Mouse (Mus musculus): ENCODE measurements around the gene Tmem192. TPM values are rescaled to one million over a fixed set of nuclear protein-coding genes. Genes with fewer than 3 reads are reported as not detected.

Tmem192 gene
- total RNA-seq, 1 experiment, result 13.1 TPM

DNA sequence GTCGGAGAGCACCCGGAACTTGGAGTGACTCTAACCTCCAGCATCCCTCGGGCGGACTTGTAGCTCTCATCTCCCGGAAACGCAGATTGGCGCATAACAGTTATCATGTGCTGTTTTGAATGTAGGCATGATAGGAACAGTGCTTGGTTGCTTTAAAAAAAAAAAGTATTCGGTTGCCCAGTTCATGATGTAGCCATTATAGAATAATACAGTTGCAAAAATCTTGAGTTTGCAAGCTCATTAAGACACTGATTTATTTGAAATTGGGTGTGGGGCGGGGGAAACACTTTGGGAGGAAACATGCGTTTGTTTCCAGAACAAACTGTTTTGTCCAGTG, 681 bp downstream of the Tmem192 start:
- Histone ChIP-seq H3K9ac (ENCODE audit: insufficient read depth, low read depth, low read length, poor library complexity, severe bottlenecking) (peak overlapping the region; percentile 87), H3K36me3 (ENCODE audit: control insufficient read depth, insufficient read depth, low read length, poor library complexity, severe bottlenecking) (no peaks in the 10 kb centered on the region), H3K27ac (ENCODE audit: insufficient read depth, low read depth, low read length, poor library complexity, severe bottlenecking) (no peak overlapping the region), H3K4me1 (ENCODE audit: control insufficient read depth in 2 of 2, insufficient read depth in 2 of 2, low read length in 2 of 2, poor library complexity in 1 of 2) (peaks cover 2 to 7% of the 10 kb centered on the region in 2 experiments; a peak in 2 of 4 replicates), H3K4me3 (ENCODE audit: insufficient read depth in 1 of 2, low read depth in 1 of 2, low read length in 2 of 2, poor library complexity in 1 of 2, severe bottlenecking in 1 of 2) (peak overlapping the region; percentile 83 to 92), H3K9me3 (ENCODE audit: control insufficient read depth, insufficient read depth, low read depth, low read length) (no peaks in the 10 kb centered on the region)
- TF ChIP-seq ZC3H11A (IDR thresholded peaks at IDR 0.05; ENCODE audit: borderline replicate concordance, low read depth, low read length) (no peak), CHD2 (IDR thresholded peaks at IDR 0.05; ENCODE audit: low read depth, low read length) (no peak), MAFK (IDR thresholded peaks at IDR 0.05; ENCODE audit: insufficient read depth, low read depth, low read length) (no peak), HCFC1 (IDR thresholded peaks at IDR 0.05; ENCODE audit: borderline replicate concordance, insufficient read depth, low read length) (no peak), ZNF384 (IDR thresholded peaks at IDR 0.05; ENCODE audit: low read depth, low read length) (no peak)
- no peak for DNase-seq (ENCODE audit: low read depth, low spot score)
- in situ Hi-C loops (cut with MboI; ENCODE audit: low sequenced_read_pairs in 2 of 2, unreplicated experiment in 2 of 2), result loop anchor here in 1 of 2 experiments (10.0 kb wide), 1 partner anchor 333 kb away; no protein-coding TSS in a partner anchor

DNA sequence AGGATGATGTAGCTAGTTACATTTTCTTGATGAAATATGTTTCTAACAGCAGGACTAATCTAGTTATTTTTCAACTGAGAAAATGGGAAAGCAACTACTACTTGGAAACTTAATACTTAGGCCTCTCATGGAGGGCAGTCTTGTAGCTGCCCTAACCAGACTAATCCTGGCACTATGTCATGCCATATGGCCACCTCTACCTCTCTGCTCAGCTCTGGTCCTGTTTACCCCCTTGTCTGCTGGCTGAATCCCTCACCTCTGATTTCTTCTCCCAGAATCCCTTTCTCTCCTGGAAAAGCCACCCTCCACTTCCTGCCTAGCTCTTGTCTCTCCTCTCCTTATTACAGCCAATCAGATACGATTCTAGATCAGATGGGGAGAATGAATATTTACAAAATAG, 1.4 kb downstream of the Tmem192 start:
- TF ChIP-seq MAFK (IDR thresholded peaks at IDR 0.05; ENCODE audit: insufficient read depth, low read depth, low read length) (no peak), ZC3H11A (IDR thresholded peaks at IDR 0.05; ENCODE audit: borderline replicate concordance, low read depth, low read length) (no peak), CHD2 (IDR thresholded peaks at IDR 0.05; ENCODE audit: low read depth, low read length) (no peak), HCFC1 (IDR thresholded peaks at IDR 0.05; ENCODE audit: borderline replicate concordance, insufficient read depth, low read length) (no peak), ZNF384 (IDR thresholded peaks at IDR 0.05; ENCODE audit: low read depth, low read length) (no peak)
- no peaks in the 10 kb centered on the region for H3K9me3 ChIP-seq (ENCODE audit: control insufficient read depth, insufficient read depth, low read depth, low read length)
- no peak for DNase-seq (ENCODE audit: low read depth, low spot score)
- H3K36me3 ChIP-seq (ENCODE audit: control insufficient read depth, insufficient read depth, low read length, poor library complexity, severe bottlenecking), result no peaks in the 10 kb centered on the region
- no peak overlapping the region for H3K27ac ChIP-seq (ENCODE audit: insufficient read depth, low read depth, low read length, poor library complexity, severe bottlenecking)
- H3K4me1 ChIP-seq (ENCODE audit: control insufficient read depth in 2 of 2, insufficient read depth in 2 of 2, low read length in 2 of 2, poor library complexity in 1 of 2), result peaks cover 2 to 7% of the 10 kb centered on the region in 2 experiments; a peak in 2 of 4 replicates
- no peak overlapping the region for H3K4me3 ChIP-seq (ENCODE audit: insufficient read depth in 1 of 2, low read depth in 1 of 2, low read length in 2 of 2, poor library complexity in 1 of 2, severe bottlenecking in 1 of 2)
- no peak overlapping the region for H3K9ac ChIP-seq (ENCODE audit: insufficient read depth, low read depth, low read length, poor library complexity, severe bottlenecking)
- in situ Hi-C loops (cut with MboI; ENCODE audit: low sequenced_read_pairs in 2 of 2, unreplicated experiment in 2 of 2), result loop anchor here in 1 of 2 experiments (10.0 kb wide), 1 partner anchor 334 kb away; no protein-coding TSS in a partner anchor

DNA sequence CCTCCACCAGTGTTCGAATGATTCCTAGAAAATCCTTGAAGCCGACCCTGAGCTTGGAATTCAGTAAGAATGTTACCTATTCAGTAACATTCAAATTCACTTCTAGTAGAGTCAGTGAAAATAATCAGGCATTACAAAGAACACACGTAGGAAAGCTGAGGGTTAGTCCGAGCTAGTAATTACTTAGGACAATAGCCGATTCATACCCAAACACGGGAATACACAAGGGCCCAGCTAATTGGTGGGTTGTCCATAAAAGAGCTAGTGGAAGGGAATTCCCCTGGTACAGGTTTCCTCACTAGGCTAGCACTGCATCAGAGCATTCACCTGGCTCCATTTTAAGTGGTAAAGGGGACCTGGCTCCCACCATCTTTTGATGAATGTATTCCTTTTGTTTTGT, 5.1 kb downstream of the Tmem192 start:
- Histone ChIP-seq H3K36me3 (ENCODE audit: control insufficient read depth, insufficient read depth, low read length, poor library complexity, severe bottlenecking) (no peaks in the 10 kb centered on the region), H3K27ac (ENCODE audit: insufficient read depth, low read depth, low read length, poor library complexity, severe bottlenecking) (no peak overlapping the region), H3K9me3 (ENCODE audit: control insufficient read depth, insufficient read depth, low read depth, low read length) (no peaks in the 10 kb centered on the region), H3K4me3 (ENCODE audit: insufficient read depth in 1 of 2, low read depth in 1 of 2, low read length in 2 of 2, poor library complexity in 1 of 2, severe bottlenecking in 1 of 2) (no peak overlapping the region), H3K4me1 (ENCODE audit: control insufficient read depth in 2 of 2, insufficient read depth in 2 of 2, low read length in 2 of 2, poor library complexity in 1 of 2) (peaks cover 0 to 5% of the 10 kb centered on the region in 2 experiments; a peak in 1 of 4 replicates), H3K9ac (ENCODE audit: insufficient read depth, low read depth, low read length, poor library complexity, severe bottlenecking) (no peak overlapping the region)
- TF ChIP-seq ZC3H11A (IDR thresholded peaks at IDR 0.05; ENCODE audit: borderline replicate concordance, low read depth, low read length), result no peak
- TF ChIP-seq HCFC1 (IDR thresholded peaks at IDR 0.05; ENCODE audit: borderline replicate concordance, insufficient read depth, low read length), result no peak
- no peak for TF ChIP-seq CHD2 (IDR thresholded peaks at IDR 0.05; ENCODE audit: low read depth, low read length)
- no peak for TF ChIP-seq MAFK (IDR thresholded peaks at IDR 0.05; ENCODE audit: insufficient read depth, low read depth, low read length)
- no peak for TF ChIP-seq ZNF384 (IDR thresholded peaks at IDR 0.05; ENCODE audit: low read depth, low read length)
- DNase-seq (ENCODE audit: low read depth, low spot score), result no peak
- in situ Hi-C loops (cut with MboI; ENCODE audit: low sequenced_read_pairs in 2 of 2, unreplicated experiment in 2 of 2), result no loop called here

DNA sequence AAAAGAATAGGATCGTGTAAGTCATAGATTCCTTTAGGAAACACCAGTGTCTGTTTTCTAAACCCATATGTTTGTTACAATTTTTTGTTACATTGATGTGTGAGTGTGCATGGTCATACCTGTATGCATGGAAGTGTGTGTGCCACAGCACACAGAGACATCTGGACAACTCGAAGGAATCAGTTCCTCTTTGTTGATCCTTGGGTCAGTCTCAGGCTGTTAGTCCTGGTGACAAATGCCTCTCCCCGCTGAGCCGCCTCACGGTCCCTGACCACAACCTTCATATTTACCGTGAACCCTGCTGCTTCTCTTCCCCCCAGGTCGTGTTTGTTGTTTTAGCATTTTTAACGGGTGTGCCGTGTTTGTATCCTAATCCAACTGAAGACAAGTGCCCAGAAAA, 12.0 kb downstream of the Tmem192 start:
- no peak for DNase-seq (ENCODE audit: low read depth, low spot score)
- Histone ChIP-seq H3K9ac (ENCODE audit: insufficient read depth, low read depth, low read length, poor library complexity, severe bottlenecking) (no peak overlapping the region), H3K27ac (ENCODE audit: insufficient read depth, low read depth, low read length, poor library complexity, severe bottlenecking) (no peak overlapping the region), H3K4me1 (ENCODE audit: control insufficient read depth in 2 of 2, insufficient read depth in 2 of 2, low read length in 2 of 2, poor library complexity in 1 of 2) (no peaks in the 10 kb centered on the region), H3K36me3 (ENCODE audit: control insufficient read depth, insufficient read depth, low read length, poor library complexity, severe bottlenecking) (peaks cover 8% of the 10 kb centered on the region), H3K4me3 (ENCODE audit: insufficient read depth in 1 of 2, low read depth in 1 of 2, low read length in 2 of 2, poor library complexity in 1 of 2, severe bottlenecking in 1 of 2) (no peak overlapping the region), H3K9me3 (ENCODE audit: control insufficient read depth, insufficient read depth, low read depth, low read length) (no peaks in the 10 kb centered on the region)
- in situ Hi-C loops (cut with MboI; ENCODE audit: low sequenced_read_pairs in 2 of 2, unreplicated experiment in 2 of 2), result no loop called here
- TF ChIP-seq ZNF384 (IDR thresholded peaks at IDR 0.05; ENCODE audit: low read depth, low read length) (no peak), ZC3H11A (IDR thresholded peaks at IDR 0.05; ENCODE audit: borderline replicate concordance, low read depth, low read length) (no peak), MAFK (IDR thresholded peaks at IDR 0.05; ENCODE audit: insufficient read depth, low read depth, low read length) (no peak), HCFC1 (IDR thresholded peaks at IDR 0.05; ENCODE audit: borderline replicate concordance, insufficient read depth, low read length) (no peak), CHD2 (IDR thresholded peaks at IDR 0.05; ENCODE audit: low read depth, low read length) (no peak)

DNA sequence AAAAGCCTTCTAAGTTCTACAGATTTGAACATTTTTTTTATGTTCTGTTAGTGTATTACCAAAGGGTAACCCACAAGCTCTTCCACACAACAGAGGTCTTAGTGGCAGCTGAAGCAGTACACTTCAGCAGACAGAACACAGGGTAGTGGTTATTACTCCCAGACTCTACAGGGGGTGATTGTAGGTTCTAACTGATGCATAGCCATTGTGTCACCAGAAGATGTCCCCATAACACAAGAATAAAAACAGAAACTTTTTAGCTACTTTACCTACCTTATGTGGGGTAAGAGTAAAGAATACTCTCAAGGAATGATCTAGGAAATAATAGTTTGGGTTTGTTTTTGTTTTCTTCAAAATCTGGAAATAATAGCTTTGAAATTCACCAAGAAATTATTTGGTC, 15.9 kb downstream of the Tmem192 start:
- DNase-seq (ENCODE audit: low read depth, low spot score), result no peak
- Histone ChIP-seq H3K4me1 (ENCODE audit: control insufficient read depth in 2 of 2, insufficient read depth in 2 of 2, low read length in 2 of 2, poor library complexity in 1 of 2) (no peaks in the 10 kb centered on the region), H3K4me3 (ENCODE audit: insufficient read depth in 1 of 2, low read depth in 1 of 2, low read length in 2 of 2, poor library complexity in 1 of 2, severe bottlenecking in 1 of 2) (no peak overlapping the region), H3K9ac (ENCODE audit: insufficient read depth, low read depth, low read length, poor library complexity, severe bottlenecking) (no peak overlapping the region), H3K27ac (ENCODE audit: insufficient read depth, low read depth, low read length, poor library complexity, severe bottlenecking) (no peak overlapping the region), H3K36me3 (ENCODE audit: control insufficient read depth, insufficient read depth, low read length, poor library complexity, severe bottlenecking) (peaks cover 11% of the 10 kb centered on the region), H3K9me3 (ENCODE audit: control insufficient read depth, insufficient read depth, low read depth, low read length) (no peaks in the 10 kb centered on the region)
- in situ Hi-C loops (cut with MboI; ENCODE audit: low sequenced_read_pairs in 2 of 2, unreplicated experiment in 2 of 2), result no loop called here
- TF ChIP-seq MAFK (IDR thresholded peaks at IDR 0.05; ENCODE audit: insufficient read depth, low read depth, low read length) (no peak), CHD2 (IDR thresholded peaks at IDR 0.05; ENCODE audit: low read depth, low read length) (no peak), ZNF384 (IDR thresholded peaks at IDR 0.05; ENCODE audit: low read depth, low read length) (no peak), ZC3H11A (IDR thresholded peaks at IDR 0.05; ENCODE audit: borderline replicate concordance, low read depth, low read length) (no peak), HCFC1 (IDR thresholded peaks at IDR 0.05; ENCODE audit: borderline replicate concordance, insufficient read depth, low read length) (no peak)

All from ES-E14 (cell line).